ENCODE assay signal across 28 mouse cellular contexts in genomic region chr3:24225418-24225817, GRCm38 (mm10).
"Had no signal": no experiment of that assay in that cellular context is flagged by ENCODE, and none has a peak within 500 bp of the region (broad histone marks: within the 10 kb centered on the region; RNA-seq: fewer than 3 reads in every experiment).

No protein-coding gene starts in this region.

- H3K9me3 ChIP-seq: limb, embryonic 10.5 days; limb, embryonic 12.5 days; limb, embryonic 13.5 days; limb, embryonic 15.5 days; liver, embryonic 12.5 days; liver, embryonic 13.5 days; liver, embryonic 15.5 days; lung, embryonic 15.5 days; megakaryocyte, embryonic 14.5 days; midbrain, embryonic 10.5 days; midbrain, embryonic 12.5 days; midbrain, embryonic 13.5 days; midbrain, embryonic 15.5 days; neural tube, embryonic 12.5 days had no signal

- H3K27me3 ChIP-seq: limb, embryonic 12.5 days; limb, embryonic 13.5 days; limb, embryonic 15.5 days; liver, embryonic 12.5 days; liver, embryonic 13.5 days; liver, embryonic 15.5 days; lung, embryonic 15.5 days; megakaryocyte, embryonic 14.5 days; midbrain, embryonic 12.5 days; midbrain, embryonic 13.5 days; midbrain, embryonic 15.5 days; neural tube, embryonic 12.5 days had no signal

- H3K9ac ChIP-seq: limb, embryonic 12.5 days; limb, embryonic 13.5 days; limb, embryonic 15.5 days; liver, embryonic 12.5 days; liver, embryonic 13.5 days; liver, embryonic 14.5 days; liver, embryonic 15.5 days; liver, postnatal 0 days; lung, embryonic 14.5 days; lung, embryonic 15.5 days; midbrain, embryonic 12.5 days; midbrain, embryonic 13.5 days; midbrain, embryonic 15.5 days; neural tube, embryonic 12.5 days had no signal

- H3K4me1 ChIP-seq: limb, embryonic 10.5 days; limb, embryonic 12.5 days; limb, embryonic 13.5 days; limb, embryonic 15.5 days; liver, embryonic 12.5 days; liver, embryonic 13.5 days; liver, embryonic 15.5 days; lung, embryonic 15.5 days; megakaryocyte, embryonic 14.5 days; midbrain, embryonic 10.5 days; midbrain, embryonic 12.5 days; midbrain, embryonic 13.5 days; midbrain, embryonic 15.5 days; neural tube, embryonic 12.5 days had no signal

- DNase-seq: left cerebral cortex, postnatal 4 days; liver; liver, embryonic 13.5 days; liver, postnatal 0 days; lung, adult 18-20 months; lung, adult 2 months; lung, embryonic 14.5 days; lung, postnatal 10 days; lung, postnatal 14 days; lung, postnatal 36 days; lung, postnatal 4 days; midbrain, embryonic 14.5 days had no signal

- H3K4me3 ChIP-seq: limb, embryonic 10.5 days; limb, embryonic 12.5 days; limb, embryonic 13.5 days; limb, embryonic 15.5 days; liver, embryonic 12.5 days; liver, embryonic 13.5 days; liver, embryonic 15.5 days; lung, embryonic 15.5 days; megakaryocyte, embryonic 14.5 days; midbrain, embryonic 10.5 days; midbrain, embryonic 12.5 days; midbrain, embryonic 13.5 days; midbrain, embryonic 15.5 days; myocyte; neural tube, embryonic 12.5 days had no signal

- H3K36me3 ChIP-seq: limb, embryonic 10.5 days; limb, embryonic 12.5 days; limb, embryonic 13.5 days; limb, embryonic 15.5 days; liver, embryonic 12.5 days; liver, embryonic 13.5 days; liver, embryonic 15.5 days; lung, embryonic 15.5 days; midbrain, embryonic 10.5 days; midbrain, embryonic 12.5 days; midbrain, embryonic 13.5 days; midbrain, embryonic 15.5 days; neural tube, embryonic 12.5 days had no signal

- H3K27ac ChIP-seq: limb, embryonic 10.5 days; limb, embryonic 12.5 days; limb, embryonic 13.5 days; limb, embryonic 15.5 days; liver, embryonic 12.5 days; liver, embryonic 13.5 days; liver, embryonic 14.5 days; liver, embryonic 15.5 days; lung, embryonic 15.5 days; macrophage; midbrain, embryonic 10.5 days; midbrain, embryonic 12.5 days; midbrain, embryonic 13.5 days; midbrain, embryonic 15.5 days; neural tube, embryonic 12.5 days had no signal
